Mouse (Mus musculus) urinary bladder, postnatal 25 days (tissue): Measurements from ENCODE around the gene Ssbp3.

Source experiments
- DNase-seq: peaks from one replicate; pipeline ENCODE4 v3.0.0; 2022; ENCODE audit warnings: low spot score

Ssbp3 gene

DNA sequence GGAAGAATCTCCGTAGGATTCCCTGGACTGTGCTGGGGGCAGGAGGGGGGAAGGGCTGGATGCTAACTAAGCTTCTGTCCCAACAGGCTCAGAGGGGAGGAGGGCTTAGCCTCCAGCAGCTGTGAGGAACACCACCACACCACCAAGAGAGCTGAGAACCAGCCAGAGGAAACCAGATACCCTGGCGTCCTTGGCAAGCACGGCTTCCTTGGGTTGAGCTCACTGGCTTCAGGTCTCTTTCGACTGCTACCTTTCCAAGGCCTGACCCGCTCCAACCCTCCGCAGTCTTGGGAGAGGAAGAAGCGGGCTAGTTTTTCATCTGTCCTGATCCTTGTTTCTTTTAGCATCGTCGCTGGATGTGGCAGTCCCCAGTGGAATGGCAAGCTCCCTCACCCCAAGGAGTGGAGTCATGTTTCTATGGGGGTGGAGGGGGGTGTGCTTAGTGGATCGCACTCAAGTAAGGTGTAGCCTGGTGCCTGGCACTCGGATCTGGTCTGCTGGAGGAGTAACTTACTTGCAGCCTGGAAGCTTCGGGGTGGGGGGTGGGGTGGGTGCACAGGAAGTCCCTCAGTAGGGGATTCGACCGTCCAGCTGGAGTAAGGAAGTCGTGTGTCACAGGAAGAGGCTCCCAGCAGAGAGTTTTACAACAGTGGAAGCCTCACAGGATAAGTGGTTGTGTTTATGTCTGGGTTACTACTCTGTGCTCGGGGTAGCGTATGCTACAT is 2.6 kb upstream of the Ssbp3 start:
- DNase-seq, result no peak

DNA sequence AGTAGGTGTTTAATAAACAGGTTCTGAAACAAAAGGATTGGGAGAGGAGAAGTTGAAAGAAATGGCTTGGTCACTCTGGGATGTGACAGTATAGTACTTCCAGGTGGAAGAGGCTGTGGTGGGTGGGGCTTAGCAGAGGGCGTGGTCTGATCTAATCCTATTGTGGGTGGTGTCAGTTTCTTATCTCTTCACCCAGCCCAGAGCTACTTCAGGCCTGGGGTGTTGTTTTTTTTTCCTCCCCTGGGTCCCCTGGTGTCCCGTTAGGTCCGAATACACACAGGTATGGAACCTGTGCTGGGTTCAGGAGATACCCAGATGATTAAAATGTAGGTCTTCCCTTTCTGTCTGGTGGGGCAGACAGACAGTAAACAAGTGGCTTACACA is 2.1 kb upstream of the Ssbp3 start:
- DNase-seq, result peak; percentile 46

DNA sequence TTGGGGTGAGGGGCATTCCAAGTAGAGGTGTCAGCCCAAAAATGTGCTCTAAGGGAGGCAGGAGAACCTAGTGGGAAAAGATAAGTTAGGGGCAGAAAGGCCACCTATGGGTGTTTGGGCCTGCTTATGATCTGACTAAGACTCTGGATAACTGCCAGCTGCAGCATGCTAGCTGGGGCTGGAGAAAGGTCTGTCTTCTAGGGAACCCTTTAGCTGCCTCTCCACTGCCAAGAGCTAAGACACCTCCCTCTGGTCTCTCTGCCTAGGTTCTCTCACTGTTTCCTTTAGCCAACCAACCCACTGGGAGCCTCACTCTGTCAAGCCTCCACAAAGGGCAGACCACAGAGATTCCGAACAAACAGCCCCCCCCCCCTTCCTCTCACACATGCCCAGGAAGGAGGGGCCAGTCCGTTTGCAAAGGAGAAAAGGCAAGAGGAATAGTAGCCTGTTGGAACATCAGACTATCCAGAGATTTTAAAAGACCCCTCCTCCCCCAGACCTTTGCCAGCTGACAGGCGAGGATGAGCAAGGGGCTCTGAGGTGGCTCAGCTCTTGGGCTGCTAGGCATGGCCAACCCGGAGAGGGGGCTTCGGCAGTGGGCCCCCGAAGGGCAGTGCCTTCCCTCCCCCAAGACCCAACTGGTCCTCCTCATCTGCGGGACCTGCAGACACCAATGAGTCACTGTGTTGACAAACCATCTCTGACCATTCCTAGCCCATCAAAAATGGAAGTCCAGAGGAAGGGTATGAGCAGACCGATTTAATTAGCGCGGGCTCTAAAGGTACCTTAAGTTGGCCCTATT is 1.4 kb upstream of the Ssbp3 start:
- peak; percentile 60 for DNase-seq

DNA sequence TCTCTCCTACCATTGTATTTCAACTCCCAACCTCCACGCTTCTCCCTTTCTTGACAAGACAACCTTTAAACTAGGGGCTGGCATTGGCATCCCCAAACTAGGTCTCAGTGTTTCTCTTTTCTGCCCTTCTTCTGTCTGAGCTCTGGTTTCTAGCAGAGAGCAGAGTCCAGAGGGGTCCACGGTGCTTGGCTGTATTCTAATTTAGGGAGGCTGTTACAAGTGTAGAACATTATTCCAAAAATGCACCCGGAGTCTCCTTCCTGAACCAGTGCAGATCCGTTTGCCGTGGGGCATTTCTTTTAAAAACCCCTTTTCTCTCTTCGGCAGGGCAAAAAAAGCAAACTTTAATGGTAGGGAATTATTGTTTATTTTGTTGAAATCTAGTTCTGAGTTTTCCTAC is 704 bp upstream of the Ssbp3 start:
- DNase-seq, result no peak

DNA sequence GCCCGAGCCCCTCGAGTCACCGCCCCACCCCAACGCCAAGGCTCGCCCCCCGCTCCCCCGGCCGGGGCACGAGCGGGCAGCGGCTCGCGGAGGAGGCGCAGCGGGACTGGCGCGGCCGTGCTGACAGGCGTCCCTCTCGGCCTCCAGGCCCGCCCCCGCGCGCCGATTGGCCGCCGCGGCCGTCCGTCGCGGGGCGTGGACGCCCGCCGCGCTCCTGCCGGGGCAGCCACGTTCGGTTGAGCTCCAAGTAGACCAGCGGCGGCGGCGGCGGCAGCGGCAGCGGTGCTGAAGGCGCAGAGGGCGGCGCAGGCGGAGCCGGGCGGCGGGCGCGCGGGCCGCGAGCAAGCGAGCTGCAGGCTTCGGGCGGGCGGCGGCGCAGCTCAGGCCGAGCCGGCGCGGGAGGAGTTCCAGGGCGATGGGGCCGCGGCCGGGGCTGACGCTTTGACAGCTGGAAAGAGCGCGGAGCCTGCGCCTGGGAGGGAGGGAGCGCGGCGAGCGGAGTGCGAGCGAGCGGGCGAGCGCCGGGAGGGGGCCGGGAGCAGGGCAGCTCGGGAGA is 823 bp downstream of the Ssbp3 start:
- DNase-seq, result peak; percentile 91

DNA sequence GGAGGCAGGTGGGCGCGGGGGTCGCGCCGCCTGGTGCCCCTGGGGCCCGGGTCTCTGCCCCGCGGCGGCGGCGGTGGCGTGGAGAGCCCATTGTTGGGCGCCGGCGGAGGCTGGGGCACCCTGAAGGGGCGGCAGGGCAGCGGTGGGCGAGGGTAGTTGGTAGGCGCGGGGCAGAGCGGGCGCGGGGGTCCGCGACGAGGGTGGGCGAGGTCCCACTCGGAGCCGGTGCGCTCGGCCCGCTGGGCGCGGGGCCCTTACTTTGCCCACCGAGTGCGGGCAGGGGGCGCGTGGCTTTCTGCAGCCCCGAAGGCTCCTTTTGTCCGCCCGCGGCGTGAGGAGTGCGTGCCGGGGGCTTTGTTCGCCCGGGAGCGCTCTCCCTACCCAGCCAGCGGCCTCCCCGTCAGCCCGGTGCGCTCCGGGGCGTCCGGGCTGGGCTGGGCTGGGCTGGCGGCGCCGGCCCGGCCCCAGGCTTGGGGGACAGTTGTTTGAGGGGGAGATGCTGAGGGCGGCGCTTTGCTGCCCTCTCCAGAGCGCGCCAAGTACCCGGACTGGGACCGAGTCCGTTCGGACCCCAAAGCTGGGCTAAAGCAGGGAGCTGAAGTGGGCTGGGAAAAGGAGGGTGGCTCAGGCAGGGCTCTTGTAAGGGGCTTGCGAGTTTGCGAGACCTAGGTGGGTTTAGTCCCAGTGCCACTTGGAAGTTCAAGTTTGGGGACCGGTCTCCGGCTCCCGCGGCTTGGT is 1.6 kb downstream of the Ssbp3 start:
- DNase-seq, result no peak

DNA sequence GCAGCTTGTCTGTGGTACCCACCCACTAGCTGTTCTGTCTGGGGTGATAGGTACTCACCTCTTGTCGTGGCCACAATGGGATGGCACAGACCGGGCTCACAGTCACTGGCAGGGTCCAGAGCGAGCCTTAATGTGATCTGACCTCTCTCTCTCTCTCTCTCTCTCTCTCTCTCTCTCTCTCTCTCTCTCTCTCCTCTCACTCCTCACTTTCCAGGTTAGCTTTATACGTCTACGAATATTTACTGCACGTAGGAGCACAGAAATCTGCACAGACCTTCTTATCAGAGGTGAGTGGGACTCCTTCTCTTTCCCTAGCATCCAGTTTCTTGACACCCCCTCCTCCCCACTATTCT is 2.2 kb downstream of the Ssbp3 start:
- DNase-seq, result no peak

DNA sequence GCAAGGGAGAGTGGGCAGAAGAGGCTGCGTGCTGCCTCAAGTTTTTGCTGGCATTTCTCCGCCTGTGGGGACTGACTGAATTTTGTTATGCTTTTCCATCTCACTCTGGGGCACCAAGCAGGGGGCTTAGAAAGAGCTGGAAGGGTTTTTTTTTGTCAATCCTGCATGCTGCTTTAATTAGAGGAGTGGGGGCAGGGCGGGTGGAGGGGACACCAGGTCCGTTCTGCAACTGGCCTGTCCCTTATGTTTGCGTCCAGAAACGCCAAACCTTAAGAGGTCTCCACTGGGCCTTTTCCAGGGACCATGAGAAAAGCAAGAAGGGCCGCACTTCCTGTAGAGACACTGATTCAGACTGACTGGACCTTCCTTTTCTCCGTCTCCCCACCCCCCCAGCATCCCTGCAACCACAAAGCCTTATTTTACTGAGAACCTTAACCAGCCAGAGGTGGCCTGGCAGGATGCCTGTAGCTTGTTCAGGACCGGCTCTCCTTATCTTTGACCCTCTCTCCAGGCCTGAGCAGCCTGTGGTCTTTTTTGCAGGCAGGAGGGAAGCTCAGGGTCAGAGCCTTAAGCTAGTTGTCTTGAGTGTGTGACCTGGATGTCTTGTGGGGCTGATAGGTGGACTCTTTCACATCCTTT is 3.0 kb downstream of the Ssbp3 start:
- no peak for DNase-seq

DNA sequence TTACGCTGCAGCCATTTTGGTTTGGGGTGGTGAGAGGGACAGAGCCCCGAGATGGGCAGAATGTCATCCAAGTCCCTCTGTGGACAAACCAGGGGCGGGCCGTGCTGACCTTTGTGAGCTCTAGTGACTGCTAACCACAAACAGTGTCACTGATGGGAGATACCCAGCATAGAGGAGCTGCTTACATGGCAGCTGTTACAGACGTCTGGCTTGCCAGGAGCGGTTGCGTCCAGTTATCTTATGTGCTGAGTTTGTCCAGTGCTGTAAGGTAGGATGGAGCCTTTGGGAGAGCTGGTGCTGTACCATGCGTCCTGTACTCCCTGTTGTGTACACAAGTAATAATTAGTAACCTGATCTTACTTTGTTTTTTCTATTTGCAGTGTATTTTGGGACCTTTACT is 4.8 kb downstream of the Ssbp3 start:
- no peak for DNase-seq

DNA sequence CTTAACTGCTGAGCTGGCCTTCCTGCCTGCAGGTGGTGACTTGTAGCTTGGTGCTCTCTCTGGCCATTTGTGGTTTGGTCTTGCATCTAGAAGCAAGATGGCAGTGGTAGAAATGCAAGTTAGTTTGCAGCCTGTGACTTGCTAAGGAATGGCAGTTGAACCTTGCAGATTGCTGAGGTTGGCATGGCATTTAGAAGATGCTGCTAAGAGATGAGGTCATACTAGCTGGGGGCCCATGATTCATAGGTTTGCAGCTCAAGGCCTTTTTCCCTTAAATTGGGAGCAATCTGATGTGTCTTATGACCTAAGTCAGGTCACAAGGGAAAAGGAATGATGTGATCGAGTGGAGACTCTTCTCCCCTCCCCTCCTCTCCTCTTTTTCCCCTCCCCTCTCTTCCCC is 7.8 kb downstream of the Ssbp3 start:
- DNase-seq, result no peak

DNA sequence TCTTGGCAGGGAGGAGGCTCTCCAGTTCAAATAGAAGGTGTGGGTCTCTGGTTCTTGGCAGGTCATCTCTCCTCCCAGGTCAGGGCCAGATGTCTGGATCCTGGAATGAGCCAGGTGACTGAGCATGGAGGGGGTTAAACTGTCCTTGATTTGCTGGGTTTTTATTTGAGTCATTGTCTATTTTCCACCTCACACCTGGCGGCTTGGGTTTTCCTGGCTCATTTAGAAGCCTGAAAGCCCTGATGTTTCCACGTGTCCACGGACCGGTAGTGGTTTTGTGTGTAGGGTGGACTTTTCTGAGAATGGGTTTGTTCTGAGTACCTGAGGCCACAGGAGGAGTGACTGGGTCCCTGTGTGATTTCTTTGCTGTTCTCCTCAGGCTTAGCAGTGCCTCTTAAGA is 9.6 kb downstream of the Ssbp3 start:
- DNase-seq, result no peak

DNA sequence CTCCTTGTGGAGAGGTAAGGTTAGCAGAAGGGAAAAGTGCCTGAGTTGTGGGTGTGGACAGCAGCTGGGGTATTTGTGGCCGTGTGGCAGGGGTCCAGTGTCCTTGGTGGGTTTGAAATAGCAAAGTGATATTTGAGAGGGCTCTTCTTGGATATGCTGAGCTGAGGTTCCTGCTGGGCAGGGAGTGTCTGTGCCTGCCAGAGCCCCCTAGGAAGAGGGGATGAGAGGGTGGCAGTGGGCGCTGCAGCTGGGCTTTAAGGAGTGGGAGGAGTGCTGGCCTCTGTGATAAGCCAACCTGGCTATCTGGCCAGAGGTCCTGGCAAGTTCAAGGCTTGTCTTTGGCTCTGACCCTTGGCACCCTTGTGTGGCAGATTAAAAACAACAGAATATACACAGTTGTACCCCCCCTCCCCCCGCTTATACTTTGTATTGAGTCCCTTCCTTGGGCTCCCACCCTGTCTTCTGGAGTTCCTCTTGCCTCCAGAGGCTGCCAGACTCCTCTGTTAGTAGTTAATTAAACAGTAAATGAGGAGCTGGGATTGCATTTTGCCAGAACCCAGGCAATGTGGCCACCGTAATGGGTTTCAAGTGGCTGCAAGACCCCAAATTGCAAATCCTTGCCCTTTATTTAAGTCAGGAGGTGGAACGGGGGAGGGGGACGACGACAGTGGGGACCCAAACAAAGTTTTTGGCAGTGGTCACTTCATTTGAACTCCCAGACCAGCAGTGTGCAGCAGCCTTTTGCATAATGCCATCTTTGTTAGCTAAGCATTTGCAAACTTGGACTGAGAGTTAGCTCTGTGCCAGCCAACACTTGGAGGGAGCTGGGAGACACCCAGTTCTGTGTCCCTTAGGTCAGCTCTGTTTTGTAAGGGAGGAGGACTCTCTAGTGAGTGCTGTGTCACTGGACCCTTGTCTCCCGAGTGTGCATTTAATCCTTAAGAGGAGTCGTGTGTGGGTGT is 11.2 kb downstream of the Ssbp3 start:
- no peak for DNase-seq

DNA sequence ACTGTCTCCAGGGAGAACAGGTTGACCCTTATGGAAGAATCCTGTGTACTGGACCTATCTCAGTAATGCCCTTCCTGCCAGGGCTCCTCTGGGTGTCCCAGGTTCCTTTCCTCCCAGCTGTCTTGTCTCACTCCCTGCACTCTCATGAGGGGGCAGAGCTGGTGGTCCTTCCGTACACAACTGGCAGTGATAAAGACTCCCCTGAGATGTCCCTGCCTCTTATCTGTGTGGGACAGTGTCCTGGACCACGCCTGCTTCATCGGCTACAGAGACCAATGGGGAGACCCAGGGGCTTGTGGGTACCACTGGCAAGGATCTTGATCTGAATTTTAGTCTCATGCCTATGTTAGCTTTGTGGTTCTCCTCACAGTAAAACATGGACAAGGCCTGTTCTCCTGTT is 12.4 kb downstream of the Ssbp3 start:
- DNase-seq, result no peak

DNA sequence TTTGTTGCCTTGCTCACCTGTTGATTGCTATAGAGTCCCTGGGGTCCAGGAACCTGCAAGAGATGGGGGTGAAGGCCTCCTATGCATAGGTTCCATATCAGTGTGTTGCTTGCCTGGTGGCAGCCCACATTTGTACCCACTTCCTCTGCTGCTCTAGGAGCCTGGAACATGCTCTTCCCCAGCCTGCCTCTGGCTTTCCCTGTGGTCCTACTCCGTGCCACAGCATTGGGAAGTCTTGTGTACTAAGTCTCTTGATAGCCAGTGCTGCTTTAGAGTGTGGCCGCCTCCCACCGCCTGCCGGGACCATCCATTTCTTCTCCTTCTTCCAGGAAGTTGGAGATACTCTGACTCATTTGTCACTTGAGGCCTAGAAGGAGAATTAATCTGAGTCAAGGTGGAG is 13.7 kb downstream of the Ssbp3 start:
- DNase-seq, result no peak

DNA sequence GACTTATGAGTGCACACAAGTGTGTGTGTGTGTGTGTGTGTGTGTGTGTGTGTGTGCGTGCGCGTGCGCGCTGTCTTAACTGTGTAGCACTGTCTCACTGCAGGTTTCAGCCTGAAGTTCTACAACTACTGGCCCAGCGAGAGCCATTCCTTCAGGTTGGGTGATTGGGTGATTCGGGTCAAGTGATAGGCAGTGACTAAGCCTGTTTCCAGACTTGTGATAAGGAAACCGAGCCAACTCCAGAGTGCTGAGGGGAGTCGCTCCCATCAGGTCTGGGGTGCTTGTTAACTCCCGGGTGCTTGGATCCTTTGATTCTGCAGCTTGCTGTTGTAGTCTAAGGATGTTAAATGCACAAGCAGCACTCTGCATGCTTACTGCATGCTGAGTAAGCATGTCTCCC is 14.4 kb downstream of the Ssbp3 start:
- DNase-seq, result no peak

DNA sequence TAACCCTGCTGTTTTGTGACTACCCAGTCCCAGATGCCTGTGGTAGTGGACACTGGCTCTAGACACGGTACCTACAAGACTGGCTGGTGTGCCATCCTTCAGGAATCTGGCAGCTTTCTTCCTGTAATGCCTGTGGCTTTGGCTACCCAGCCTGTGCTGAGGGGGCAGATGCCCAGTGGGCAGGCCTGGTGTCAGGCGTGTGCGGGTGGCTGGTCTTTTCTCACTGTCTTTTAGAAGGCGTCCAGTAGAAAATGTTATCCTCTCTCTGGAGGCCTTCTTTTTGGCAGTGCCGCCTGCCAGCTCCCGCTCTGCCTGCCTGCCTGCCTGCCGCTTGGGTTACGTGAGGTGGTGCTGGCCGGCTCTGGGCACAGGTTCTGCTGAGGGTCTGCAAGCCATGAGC is 15.9 kb downstream of the Ssbp3 start:
- DNase-seq, result no peak

DNA sequence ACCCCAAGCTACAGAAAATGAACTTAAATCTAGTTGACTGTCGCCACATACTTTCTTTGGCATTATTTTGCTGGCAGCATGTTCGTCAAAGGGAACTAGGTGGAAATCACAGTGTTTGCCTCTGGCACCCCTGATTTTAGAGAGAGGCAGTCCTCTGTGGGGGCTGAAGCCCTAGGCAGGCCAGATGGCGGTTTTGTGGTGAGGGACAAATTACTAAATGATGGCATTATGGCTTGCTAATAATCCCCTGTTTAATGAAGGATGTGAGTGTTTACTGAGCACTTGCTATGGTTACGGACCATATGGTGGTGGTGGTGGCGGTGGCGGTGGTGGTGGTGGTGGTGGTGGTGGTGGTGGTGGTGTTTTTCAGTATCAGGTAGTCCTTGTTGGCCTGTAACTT is 16.5 kb downstream of the Ssbp3 start:
- DNase-seq, result no peak

DNA sequence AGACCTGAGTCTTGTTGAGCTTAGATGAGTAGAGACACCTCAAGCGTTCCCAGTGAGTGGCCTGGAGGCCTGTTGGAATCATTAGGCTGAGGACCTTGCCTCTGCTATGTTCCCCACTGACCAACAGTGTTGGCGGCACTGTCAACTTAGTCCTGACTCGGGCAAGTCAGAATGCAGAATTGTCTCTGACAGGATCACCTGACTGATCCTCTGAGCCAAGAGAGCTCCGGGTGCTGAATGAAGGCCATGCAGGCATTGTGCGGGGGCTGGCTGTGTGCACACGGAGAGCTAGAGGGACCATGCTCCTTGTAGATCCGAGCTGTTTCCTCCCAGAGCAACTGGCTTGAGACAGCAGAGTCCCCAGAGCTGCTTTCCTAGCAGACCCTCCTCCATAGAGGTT is 18.5 kb downstream of the Ssbp3 start:
- no peak for DNase-seq

DNA sequence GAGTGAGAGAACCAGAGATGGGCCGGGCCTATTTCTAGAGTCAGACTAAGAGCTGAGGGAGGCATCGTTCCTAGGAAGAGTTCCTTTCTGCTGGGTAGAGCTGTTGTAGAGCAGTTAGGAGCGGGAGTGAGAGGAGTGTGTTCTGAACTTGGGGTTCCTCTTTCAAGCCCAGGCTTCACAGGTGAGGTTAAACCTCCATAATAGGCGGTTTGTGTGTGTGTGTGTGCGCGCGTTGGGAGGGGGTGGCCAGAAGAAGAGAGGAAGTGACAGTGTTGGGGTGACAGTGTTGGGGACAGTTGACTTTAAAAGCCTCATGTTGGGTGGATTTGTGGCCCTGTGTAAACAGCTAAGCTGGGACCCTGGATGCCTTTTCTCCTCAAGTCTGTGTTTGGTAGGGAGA is 22.1 kb downstream of the Ssbp3 start:
- DNase-seq, result no peak

DNA sequence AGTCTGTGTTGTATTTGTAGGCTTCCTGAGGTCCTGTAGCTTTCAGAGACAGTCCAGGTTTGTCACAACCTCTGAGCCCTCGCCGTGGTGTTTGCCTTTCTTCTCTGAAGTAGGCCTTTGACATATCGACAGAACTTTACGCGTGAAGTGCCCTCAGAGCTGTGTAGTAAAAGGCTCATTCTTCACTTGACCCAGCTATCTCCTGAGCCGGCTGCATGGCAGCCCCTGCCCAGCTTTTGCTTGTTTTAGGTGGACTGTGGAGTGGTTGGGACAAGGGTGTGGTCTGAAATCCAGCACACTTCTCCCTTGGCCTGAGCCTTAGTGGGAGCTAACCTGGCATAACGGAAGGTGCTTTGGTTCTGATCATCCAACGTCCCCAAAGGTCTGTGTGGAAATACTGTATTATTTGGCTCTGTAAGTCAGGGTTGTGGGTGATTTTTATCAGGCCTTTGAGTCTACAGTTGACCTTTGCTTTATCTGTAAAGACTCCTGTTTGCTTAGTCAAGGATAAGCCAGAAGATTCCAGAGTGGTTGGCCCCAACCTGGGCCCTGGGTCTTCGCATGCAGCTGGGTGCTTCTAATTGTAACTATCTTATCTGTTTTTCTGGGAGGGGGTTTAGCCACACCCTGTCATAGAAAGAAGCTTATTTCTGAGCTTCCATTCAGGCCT is 23.4 kb downstream of the Ssbp3 start:
- DNase-seq, result no peak
